Mouse (Mus musculus) brain, embryonic 14.5 days (tissue): ENCODE data around the gene Kdm4a.

Experiments
- CTCF ChIP-seq: fragments of 200-500 bp; IDR thresholded peaks from 2 replicates; pipeline ENCODE4 v1.5.1; 2012; ENCODE audit warnings: inconsistent platforms, mild to moderate bottlenecking, moderate library complexity, borderline replicate concordance; ENCODE audit not compliant: insufficient read depth, insufficient read length; ENCODE audit errors: extremely low read depth
- POLR2A ChIP-seq: fragments of 200-500 bp; IDR thresholded peaks from 2 replicates; pipeline ENCODE4 v1.6.1; 2012; ENCODE audit warnings: mild to moderate bottlenecking, inconsistent platforms, borderline replicate concordance; ENCODE audit not compliant: poor library complexity, insufficient read depth, insufficient read length, severe bottlenecking; ENCODE audit errors: extremely low read depth

DNA sequence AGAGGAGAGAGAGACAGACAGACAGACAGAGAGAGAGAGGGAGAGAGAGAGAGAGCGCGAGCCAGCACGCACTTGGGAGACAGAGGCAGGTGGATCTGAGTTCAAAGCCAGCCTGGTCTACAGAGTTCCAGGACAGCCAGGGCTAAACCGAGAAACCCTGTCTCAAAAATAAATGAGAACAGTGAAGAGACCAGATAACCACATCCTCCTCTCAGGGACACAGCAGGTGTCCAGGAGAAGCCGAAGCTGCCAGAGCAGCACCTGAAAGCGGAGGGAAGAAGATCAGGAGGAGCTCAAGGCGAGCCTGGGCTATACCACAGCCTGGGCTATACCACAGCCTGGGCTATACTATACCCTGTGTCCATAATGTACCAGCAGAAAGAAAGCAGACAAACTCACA is 29.0 kb downstream of the Kdm4a start:
- TF ChIP-seq CTCF (no peak), POLR2A (no peak)
